Mouse (Mus musculus): ENCODE results near the gene Zbtb8os.
A peak's percentile ranks its signal among the peaks of the same experiment; 100 is the strongest.

Zbtb8os gene

GRCm38 (mm10) chr4:129375821-129376220 is 40.3 kb downstream of the Zbtb8os start:
- no peak for DNase-seq (ENCODE audit: low read depth in 1 of 2, low spot score in 2 of 2)

GRCm38 (mm10) chr4:129376961-129377545 is 41.6 kb downstream of the Zbtb8os start:
- DNase-seq (ENCODE audit: low read depth in 1 of 2, low spot score in 2 of 2) = peak in 1 of 2 experiments; percentile 5

- DNase-seq (ENCODE audit: low read depth in 1 of 2, low spot score in 2 of 2) = no peak
Observed at GRCm38 (mm10) chr4:129377601-129378390, 42.3 kb downstream of the Zbtb8os start, which contains the start of gene Zbtb8a. Gene Zbtb8a, minus strand, starts transcription at chr4:129378116.

- no peak for DNase-seq (ENCODE audit: low read depth in 1 of 2, low spot score in 2 of 2)
Observed at GRCm38 (mm10) chr4:129379805-129380204, 44.3 kb downstream of the Zbtb8os start.

DNA sequence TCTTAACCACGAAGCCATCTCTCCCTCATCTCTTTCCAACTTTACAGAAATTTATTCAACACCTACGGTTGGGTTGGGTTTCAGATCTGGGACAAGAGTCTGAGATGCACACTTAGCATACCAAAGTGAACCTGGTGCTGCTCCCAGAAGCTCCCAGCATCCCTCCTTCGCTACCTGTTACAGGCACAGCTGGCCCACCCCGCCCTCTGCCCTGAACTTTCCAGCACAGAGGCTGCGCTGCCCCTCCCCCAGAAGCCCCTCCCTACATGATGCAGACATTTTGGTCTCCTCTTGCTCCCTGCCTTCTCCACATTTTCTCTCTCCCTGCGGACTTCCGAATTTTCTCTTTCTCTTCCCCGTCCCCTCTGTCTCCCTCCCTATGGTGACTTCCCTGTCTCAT is 45.7 kb downstream of the Zbtb8os start:
- no peak for DNase-seq (ENCODE audit: low read depth in 1 of 2, low spot score in 2 of 2)

- no peak for DNase-seq (ENCODE audit: low read depth in 1 of 2, low spot score in 2 of 2)
Observed at GRCm38 (mm10) chr4:129382029-129382428, 46.5 kb downstream of the Zbtb8os start.

DNA sequence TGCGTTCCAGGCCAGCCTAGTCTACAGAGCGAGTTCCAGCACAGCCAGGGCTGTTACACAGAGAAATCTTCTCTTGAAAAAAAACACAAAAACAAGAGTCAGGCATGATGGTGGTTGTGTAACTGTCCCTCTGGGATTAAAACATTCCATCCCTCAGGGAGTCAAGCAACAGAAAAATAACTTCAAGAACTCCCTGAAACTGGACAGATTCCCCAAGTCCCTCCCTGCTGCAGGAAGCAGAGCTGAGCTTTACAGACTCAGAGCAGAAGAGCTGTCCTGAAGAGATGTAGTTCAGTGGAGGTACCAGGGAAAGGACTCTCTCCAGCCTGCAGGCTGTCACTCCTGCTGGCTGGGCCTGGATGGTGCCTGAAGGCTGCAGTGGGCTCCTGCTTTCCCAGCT is 47.0 kb downstream of the Zbtb8os start:
- no peak for DNase-seq (ENCODE audit: low read depth in 1 of 2, low spot score in 2 of 2)

- DNase-seq (ENCODE audit: low read depth in 1 of 2, low spot score in 2 of 2) = no peak
Observed at GRCm38 (mm10) chr4:129383586-129383985, 48.1 kb downstream of the Zbtb8os start.

DNA sequence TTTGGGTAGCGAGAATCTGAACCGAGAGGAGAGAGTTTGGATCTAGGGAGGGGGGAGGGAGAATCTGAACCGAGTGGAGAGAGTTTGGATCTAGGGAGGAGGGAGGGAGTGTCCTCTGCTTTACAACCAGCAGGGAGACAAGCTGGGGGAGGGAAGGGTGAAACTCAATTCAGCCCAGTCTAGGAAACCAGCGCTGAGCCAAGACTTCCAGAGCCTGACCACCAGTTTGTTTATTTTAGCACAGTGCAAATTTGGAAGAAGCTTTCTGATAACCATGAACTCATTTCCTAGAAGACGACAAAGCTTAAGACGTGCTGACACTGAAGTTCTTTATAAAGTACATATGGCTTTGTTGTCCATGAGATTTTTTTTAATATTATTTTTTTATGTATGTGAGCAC is 48.9 kb downstream of the Zbtb8os start:
- no peak for DNase-seq (ENCODE audit: low read depth in 1 of 2, low spot score in 2 of 2)

GRCm38 (mm10) chr4:129385685-129386084 is 50.2 kb downstream of the Zbtb8os start:
- DNase-seq (ENCODE audit: low read depth in 1 of 2, low spot score in 2 of 2) = no peak

DNA sequence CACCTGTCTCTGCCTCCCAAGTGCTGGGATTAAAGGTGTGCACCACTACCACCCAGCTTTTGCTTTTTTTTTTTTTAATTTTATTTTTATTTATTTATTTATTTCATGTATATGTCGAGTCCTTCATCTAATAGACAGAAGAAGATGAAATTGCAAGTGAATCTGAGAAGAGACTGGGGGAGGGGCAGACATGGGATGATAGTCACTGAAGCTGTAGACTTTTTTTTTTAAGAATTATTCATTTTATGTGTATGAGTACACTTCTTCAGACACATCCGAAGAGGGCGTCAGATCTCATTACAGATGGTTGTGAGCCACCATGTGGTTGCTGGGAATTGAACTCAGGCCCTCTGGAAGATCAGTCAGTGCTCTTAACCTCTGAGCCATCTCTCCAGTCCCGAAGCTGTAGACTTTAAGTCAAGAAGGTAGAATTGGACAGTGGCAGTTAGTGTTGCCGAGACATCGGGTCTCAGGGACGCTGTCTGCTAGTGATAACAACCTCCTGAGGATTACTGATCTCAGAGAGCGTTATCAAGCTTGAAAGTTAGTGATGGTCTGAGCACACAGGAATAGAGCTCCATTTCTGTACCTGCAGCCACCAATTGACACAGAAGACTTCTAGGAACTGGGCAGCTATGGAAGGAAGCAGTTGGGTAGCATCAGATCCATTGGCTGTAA is 50.9 kb downstream of the Zbtb8os start:
- DNase-seq (ENCODE audit: low read depth in 1 of 2, low spot score in 2 of 2) = no peak

DNA sequence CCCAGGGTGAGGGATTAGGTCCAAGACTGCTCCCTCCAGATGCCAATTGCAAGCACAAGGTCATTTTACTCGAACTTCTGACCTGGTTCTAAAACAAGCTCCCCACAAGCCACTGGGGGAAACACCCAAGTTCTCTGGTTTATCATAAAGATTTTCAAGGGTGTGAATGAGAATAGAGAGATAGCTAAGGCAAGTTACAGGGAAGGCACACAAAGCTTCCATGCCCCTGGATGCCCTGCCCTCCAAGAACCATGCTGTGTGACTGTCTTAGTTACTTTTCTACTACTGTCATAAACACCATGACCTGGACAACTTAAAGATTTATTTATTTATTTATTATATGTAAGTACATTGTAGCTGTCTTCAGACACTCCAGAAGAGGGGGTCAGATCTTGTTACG is 51.5 kb downstream of the Zbtb8os start:
- no peak for DNase-seq (ENCODE audit: low read depth in 1 of 2, low spot score in 2 of 2)

- no peak for DNase-seq (ENCODE audit: low read depth in 1 of 2, low spot score in 2 of 2)
Observed at GRCm38 (mm10) chr4:129388404-129388803, 52.9 kb downstream of the Zbtb8os start.

GRCm38 (mm10) chr4:129390216-129390743 is 54.8 kb downstream of the Zbtb8os start:
- DNase-seq (ENCODE audit: low read depth in 1 of 2, low spot score in 2 of 2) = no peak

DNA sequence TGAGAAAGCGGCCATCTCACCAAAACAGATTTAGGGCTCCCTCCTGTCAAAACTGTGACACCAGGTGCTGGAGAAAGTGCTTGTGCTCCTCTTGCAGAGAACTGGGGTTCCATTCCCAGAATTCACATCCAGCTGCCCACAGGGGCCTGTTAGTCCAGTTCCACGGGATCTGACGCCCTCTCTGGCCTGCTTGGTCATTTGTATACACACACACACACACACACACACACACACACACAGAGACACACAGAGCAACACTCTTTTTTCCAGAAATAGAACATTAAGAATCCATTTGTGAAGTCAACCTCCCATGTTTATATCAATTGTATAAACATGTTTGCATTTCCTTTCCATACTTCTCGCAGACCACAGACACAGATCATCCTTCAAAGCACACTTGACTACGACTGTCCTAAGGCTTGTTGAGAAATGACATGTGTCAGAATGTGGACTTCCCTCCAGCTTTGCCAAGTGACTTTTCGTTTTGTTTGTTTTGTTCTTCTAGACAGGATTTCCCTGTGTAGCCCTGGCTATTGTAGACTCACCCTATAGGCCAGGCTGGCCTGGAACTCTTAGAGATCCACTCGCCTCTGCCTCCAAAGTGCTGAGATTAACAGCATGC is 55.6 kb downstream of the Zbtb8os start:
- DNase-seq (ENCODE audit: low read depth in 1 of 2, low spot score in 2 of 2) = no peak

GRCm38 (mm10) chr4:129394089-129394870 is 58.8 kb downstream of the Zbtb8os start:
- DNase-seq (ENCODE audit: low read depth in 1 of 2, low spot score in 2 of 2) = no peak

GRCm38 (mm10) chr4:129396960-129397359 is 61.5 kb downstream of the Zbtb8os start:
- no peak for DNase-seq (ENCODE audit: low read depth in 1 of 2, low spot score in 2 of 2)

GRCm38 (mm10) chr4:129399813-129400212 is 64.3 kb downstream of the Zbtb8os start:
- DNase-seq (ENCODE audit: low read depth in 1 of 2, low spot score in 2 of 2) = no peak

Measured in monocyte, adult 2 months (primary cell).